Comparison of ENCODE assay signal across 21 mouse cellular contexts in the genomic region with DNA sequence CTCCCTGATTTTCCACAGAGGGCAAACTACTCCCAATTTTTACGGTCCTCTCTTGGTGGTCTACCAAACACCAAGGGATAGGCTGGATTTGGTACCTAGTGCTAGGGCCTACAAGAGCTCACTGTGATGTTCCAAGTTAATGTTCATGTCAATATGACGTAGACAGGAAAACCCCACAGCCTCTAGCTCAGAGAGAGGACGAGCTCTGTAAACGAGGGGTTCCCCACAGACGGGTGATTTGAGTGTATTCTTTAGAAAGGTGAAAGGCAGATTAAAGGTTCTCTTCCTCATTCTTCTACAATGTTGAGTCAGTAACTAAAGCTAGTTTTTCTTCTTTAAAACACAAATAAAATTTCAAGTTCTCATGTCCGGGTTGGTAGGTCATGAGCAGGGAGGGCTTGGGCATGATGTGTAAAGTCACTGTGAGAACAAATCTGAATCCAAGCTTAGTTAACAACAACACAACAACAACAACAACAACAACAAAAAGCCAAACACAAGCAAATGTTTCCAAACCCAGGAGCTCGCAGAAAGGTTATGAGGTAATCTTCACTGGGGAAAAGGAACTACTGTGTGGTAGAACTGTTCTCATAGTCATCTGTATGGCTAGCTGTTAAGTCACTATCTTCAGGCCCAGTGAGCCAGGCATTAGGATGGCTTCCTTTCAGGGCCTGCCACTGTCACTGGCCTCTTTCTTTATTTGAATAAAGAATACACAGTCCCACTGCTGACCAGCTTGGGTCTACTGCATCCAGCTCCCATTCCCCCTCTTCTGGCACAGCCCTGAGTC.
A peak's percentile ranks its signal among the peaks of the same experiment; 100 is the strongest.
DNase-seq lines count a peak whose midpoint lies in the region; ATAC-seq lines count a peak whose summit lies in the region.
"Had no signal": no experiment of that assay in that cellular context is flagged by ENCODE, and none has a peak within 500 bp of the region (broad histone marks: within the 10 kb centered on the region; RNA-seq: fewer than 3 reads in every experiment).

No protein-coding gene starts in this region.

- DNase-seq in B cell, adult 2 months, result peak; percentile 18 to 19
- no peak for DNase-seq in right cerebral cortex, postnatal 10 days (ENCODE audit: low spot score in 2 of 2)
- no peak for DNase-seq in embryo, embryonic 10 days (ENCODE audit: low spot score)
- no peak for DNase-seq in layer of hippocampus, adult 9-10 months (ENCODE audit: low spot score)
- DNase-seq: adrenal gland, postnatal 25 days; cerebellum, adult 11-12 months; cerebellum, postnatal 25 days; gastrocnemius, postnatal 14 days; heart, adult 2 months; kidney, adult 2 months; liver; retina, postnatal 1 day; right cerebral cortex, postnatal 4 days; thymus, adult 2 months; thymus, postnatal 4 days had no signal

- peak; percentile 88 for ATAC-seq in CD4-positive, CD25-positive, alpha-beta regulatory T cell, adult 4 months
- peak; percentile 35 for ATAC-seq in granulocyte monocyte progenitor cell, adult 5-6 weeks (replicated peaks; ENCODE audit: poor library complexity, severe bottlenecking)
- peak; percentile 57 for ATAC-seq in neutrophil, adult 5-6 weeks (ENCODE audit: extremely low read depth, insufficient number of reproducible peaks, low FRiP score, poor library complexity, severe bottlenecking)
- ATAC-seq: forebrain, embryonic 16.5 days; lung, postnatal 0 days; midbrain, embryonic 13.5 days had no signal

Comparison
In these comparisons a context has a peak if more than half of its experiments do, and no peak if none do; other contexts are left out.
1. DNase-seq: peak in B cell, adult 2 months (2 of 2); none in right cerebral cortex, postnatal 10 days (0 of 2), embryo, embryonic 10 days (single experiment) and layer of hippocampus, adult 9-10 months (single experiment).
2. ATAC-seq: peak in every context shown above with its lines; median percentile 88 in CD4-positive, CD25-positive, alpha-beta regulatory T cell, adult 4 months; 57 in neutrophil, adult 5-6 weeks; 35 in granulocyte monocyte progenitor cell, adult 5-6 weeks.